Mouse (Mus musculus) spleen, postnatal 4 days (tissue): ENCODE measurements at regions not wholly inside any gene's neighbourhood (a gene's known extent, or its start where the extent isn't known, plus 50 kb on each side); places are given as distances from the start of the nearest gene placed in this dataset.

Experiments used
- DNase-seq, 2 experiments: peaks; one replicate each; pipeline ENCODE4 v3.0.0; 2022; ENCODE audit warnings: low spot score in 2 of 2

- DNase-seq, result no peak
These were observed 67.5 kb downstream of the Lmo4 start for GRCm38 (mm10) chr3:144137483-144137882.

- no peak for DNase-seq
These were observed 68.6 kb downstream of the Lmo4 start for GRCm38 (mm10) chr3:144136432-144136831.

DNA sequence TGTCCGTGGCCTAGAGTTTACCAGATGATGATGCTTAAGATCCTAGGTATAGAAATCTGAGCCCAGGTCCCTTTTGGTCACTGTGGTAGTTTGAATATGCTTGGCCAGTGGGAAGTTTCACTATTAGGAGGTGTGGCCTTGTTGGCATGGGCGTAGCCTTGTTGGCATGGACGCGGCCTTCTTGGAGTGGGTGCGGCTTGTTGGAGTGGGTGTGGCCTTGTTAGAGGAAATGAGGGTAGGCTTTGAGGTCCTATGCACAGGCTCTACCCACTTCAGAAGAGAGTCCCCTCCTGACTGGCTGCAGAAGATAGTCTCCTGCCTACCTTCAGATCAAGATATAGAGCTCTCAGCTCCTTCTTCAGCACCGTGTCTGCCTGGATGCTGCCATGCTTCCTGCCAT is 69.4 kb downstream of the Lmo4 start:
- no peak for DNase-seq

DNA sequence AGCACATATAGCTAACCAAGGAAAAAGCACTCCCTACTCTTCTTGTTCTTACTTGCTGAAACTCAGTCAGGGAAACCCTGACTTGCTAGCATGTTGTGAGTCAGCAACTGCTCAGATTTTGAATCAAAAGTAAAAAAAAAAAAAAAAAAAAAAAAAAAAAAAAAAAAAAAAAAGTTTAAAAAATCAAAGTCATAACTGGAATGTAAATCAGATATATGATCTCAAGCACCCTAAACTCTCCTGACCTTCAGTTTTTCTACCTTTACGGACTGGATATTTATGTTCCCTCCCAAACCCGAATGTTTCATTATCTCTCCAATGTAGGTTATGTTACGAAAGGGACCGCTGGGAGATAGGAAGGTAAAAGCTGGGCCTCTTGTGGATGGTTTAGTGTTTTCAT is 77.0 kb downstream of the Lmo4 start:
- no peak for DNase-seq

DNA sequence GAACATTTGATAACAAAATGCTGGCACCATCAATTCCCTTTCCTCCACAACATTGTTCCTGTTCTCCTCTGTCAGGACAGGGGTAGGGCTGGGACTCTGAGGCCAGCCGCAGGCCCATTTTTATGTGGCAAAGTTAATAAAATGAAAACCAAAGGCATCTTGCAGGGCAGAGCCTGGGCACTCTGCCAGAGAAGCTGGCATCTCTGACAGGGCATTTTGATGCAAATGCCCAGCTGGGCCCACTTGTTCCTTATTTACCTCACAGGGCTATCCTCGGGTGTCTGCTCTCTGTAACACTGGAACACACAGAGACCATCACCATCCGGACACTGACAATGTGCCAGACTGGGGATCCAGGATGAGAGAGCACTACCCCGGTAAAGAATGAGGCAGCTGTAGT is 80.7 kb downstream of the Lmo4 start:
- DNase-seq, result no peak

GRCm38 (mm10) chr3:144123361-144124072 is 81.5 kb downstream of the Lmo4 start:
- DNase-seq, result no peak

DNA sequence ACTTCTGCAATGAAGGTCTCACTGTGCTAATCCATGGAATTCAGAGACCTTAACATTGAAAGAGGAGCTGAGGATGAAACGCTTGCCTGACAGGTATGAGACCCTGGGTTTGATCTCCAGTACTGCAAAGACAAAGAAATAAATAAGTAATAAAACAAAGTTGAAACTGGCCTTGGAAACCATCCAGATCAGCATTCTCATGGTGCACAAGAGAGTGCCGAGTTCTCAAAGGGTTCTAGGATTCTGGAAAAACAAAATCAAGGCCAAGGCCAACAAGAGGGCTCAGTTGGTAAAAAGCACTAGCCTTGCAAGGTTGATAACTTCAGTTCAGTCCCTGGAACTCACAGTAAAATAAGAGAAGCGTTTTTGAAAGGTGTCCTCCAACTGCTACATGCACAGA is 85.9 kb downstream of the Lmo4 start:
- no peak for DNase-seq

DNA sequence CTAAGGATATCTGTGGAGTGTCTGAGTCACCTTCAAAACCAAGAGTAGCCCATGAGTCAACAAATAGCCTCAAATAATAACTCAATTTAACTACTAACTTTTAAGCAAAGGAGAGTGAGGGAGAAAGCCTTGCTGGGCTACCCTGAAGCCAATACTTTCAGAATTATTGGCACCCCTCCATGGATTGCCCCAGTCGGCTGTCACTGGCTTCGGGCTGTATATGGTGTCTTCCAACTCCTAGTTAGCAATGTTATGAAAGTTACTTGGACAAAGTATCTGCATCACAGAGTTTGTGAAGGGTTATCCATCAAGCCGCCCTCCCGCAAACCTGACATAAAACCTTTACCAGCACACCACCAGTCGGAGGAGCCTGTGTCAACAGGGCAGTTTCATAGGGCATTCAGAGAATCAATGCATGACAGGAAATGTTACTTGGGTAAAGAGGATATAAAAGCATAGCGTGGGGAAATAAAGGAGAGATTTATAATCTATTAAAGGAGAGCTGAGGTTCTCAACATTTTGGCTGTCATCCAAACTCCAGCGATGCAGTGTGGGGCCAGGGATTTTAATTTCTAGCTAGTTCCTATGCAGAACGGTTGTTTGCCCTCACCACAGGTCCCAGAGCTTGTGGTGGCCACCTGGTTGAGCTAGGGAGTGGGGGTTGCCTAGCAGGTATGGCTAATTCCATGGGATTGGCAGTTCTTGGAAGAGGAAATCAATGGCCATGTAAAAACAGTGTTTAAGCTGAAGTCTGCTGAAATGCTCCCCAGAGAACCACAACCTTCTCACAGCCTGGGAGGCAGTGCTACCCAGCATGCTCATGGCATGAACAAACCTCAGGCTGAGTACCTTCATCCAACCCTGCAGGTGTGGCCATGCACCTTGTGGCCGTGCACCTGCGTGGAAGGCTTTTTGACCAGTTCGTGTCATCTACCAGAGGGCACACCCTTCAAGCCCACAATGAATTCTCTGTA is 91.1 kb downstream of the Lmo4 start:
- no peak for DNase-seq

GRCm38 (mm10) chr3:144110331-144111080 is 94.5 kb downstream of the Lmo4 start:
- DNase-seq, result no peak

GRCm38 (mm10) chr3:144109769-144110168 is 95.3 kb downstream of the Lmo4 start:
- no peak for DNase-seq

DNA sequence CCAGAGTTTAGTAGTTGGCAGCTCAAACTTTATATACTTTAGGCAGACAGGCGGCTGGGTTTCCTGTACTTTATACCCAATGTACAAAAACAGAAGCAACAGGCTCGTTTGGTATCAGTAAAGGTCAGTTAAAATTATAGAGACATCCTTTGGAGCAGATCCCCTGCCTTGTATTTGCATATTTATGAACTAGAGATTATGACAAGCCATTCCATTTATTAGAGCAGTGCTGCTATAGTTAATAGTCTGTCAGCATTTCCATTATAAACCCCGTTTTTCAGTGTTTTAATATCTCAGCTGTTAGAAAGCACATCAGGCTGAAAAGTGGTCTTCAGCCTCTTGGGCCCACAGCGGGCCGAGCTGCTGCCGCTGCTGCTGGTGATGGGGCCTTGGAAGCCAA is 96.7 kb downstream of the Lmo4 start:
- no peak for DNase-seq

- DNase-seq, result no peak
These were observed 97.4 kb downstream of the Lmo4 start for GRCm38 (mm10) chr3:144107664-144108063.

- DNase-seq, result no peak
These were observed 100.7 kb downstream of the Lmo4 start for GRCm38 (mm10) chr3:144104366-144104765.

GRCm38 (mm10) chr3:144099444-144099843 is 105.6 kb downstream of the Lmo4 start:
- DNase-seq, result no peak

GRCm38 (mm10) chr3:144098762-144099161 is 106.3 kb downstream of the Lmo4 start:
- no peak for DNase-seq

GRCm38 (mm10) chr3:144091231-144091630 is 113.8 kb downstream of the Lmo4 start:
- DNase-seq, result no peak

- no peak for DNase-seq
These were observed 115.2 kb downstream of the Lmo4 start for GRCm38 (mm10) chr3:144089790-144090256.

DNA sequence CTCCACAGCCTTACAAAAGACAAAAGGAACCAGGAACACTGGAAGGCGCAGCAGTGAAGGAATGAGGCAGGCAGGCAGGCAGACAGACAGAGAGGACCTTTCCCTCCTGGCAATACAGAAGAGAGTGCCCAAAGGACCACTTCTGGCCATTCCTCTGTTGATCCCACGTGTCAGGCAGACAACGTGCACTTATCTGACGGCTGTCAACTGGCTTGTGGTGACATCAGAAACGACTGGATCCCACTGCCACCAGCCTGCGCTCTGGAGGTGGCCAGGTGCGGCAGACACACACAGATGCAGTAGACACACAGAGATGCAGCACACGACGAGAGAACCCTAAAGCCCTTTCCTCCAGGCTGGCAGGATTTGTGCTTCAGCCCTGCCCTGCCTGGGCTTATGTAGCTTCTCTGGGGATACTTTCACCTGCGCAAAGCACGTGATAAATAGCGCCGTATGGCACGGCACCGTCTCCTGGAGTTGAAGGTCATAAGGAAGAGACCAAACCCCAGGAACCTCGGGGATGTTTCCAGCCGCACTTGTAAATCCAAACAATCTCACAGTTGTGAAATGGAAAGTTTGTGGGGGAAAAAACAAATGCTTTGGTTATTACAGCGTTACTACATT is 116.6 kb downstream of the Lmo4 start:
- no peak for DNase-seq

DNA sequence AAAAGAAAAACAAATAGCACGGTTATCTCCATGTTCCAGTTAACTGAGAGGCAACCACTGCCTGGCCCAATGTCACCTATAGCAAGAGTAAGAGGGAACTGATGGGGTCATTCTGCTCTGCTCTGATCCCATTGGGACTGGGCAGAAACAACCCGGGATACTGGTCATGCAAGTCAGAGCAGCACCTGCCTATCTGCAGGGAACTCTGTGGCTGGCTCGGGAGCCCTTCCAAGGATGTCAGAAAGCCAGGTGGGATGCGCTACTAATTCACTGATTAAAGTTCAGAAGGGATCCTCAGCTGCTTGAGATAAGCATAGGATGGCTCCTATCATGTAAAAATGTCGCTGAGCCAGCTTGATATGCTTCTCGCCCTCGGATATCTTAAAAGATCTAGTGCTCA is 117.2 kb downstream of the Lmo4 start:
- no peak for DNase-seq

DNA sequence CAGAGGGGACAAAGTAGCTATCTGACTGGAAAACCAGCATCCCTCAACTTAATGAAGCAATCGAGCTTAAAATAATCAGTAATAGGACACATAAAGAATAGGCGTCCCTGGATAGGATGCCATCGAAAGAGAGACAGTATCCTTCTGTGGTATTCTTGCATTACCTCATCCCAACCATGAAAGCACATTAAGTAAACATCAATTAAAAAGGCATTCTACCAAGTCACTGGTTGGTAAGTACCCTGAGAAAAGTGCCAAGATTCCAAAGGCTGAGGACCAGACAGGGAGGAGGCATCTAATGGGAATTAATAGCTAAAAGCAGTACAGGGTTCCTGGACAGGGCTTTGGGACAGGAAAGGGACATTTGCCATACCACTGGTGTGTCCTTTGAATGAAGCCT is 118.8 kb downstream of the Lmo4 start:
- no peak for DNase-seq

- no peak for DNase-seq
These were observed 125.1 kb downstream of the Lmo4 start for GRCm38 (mm10) chr3:144079960-144080359.
